Mouse (Mus musculus) layer of hippocampus, adult 8-10 months (tissue): Measurements from ENCODE around the gene Mvk. TPM values are rescaled to one million over a fixed set of nuclear protein-coding genes. Genes with fewer than 3 reads are reported as not detected.
A peak's percentile ranks its signal among the peaks of the same experiment; 100 is the strongest.

Source experiments
- DNase-seq, 2 experiments: peaks; one replicate each; pipeline ENCODE4 v3.0.0; 2022; ENCODE audit warnings: low spot score in 2 of 2
- total RNA-seq, 4 experiments: library from RNA; stranded (reverse); gene quantifications; 2 replicates each; pipeline ENCODE4 v1.2.4; 2022

Gene Mvk
- 10 to 100 TPM; 22.8 to 36.2 (median 31.2) TPM for total RNA-seq

DNA sequence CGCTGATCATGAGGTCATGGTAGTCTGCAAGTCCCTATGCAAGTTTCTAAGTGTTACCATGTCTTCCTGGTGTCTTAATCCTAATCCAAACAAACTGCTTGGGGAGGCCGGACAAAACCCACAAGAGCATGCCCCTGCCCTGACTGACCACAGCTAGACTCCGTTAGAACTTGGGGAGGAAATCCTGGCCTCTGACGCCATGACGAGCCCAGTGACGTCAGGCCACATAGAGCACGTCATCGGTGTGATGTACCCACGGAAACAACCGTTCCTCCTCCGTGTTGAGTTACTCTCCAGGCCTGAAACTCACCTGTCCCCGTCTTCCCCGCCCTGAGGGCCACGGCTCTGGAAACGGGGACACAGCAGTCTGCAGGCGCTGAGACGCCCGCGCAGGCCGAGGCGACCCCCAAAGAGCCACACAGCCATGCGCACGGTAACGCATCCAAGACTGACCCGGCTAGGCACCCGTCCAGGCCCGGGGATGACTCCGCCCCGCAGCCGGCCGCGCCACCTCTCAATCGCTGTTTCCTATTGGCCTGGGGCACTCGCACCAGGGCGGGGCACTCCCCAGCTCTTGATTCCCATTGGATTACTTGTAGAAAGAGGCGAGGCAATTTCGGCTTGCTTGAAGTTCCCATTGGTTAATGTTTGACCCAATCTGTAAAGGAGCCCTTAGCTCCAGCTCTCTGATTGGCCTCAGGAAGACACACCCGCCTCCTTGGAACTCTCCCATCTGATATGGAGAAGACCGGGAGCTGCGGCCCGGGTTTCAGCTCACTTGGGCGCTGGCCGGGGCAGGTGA lies at the start of gene Mvk, which contains the start of gene Mmab:
Gene Mvk, plus strand, starts transcription at position 704 of the 802 bp plus-strand sequence.
Gene Mmab, minus strand, starts transcription at position 495 of the 802 bp plus-strand sequence.
- peak; percentile 98 to 99 for DNase-seq

GRCm38 (mm10) chr5:114406592-114406991 lies 37.5 kb upstream of the Mvk start:
- DNase-seq, result no peak

GRCm38 (mm10) chr5:114407269-114407668 lies 36.8 kb upstream of the Mvk start:
- DNase-seq, result no peak

DNA sequence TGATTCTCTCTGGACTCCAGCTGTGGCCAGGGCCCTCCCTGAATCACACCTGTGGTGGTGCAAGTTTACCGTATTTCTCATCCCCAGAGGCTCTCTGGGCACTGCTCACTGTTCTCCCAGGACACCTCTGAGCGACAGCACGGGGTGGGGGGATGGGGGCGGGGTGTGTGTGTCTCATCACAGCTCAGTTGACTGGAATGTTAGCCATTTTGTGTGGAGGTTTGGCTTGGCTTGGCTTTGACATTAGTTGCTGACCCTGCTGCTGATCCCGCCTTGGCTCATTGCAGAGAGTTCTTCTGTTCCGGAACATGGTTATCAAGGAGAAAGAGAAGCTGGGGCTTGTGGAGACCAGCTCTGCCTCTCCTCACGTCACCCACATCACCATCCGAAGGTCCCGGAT lies 36.3 kb upstream of the Mvk start:
- no peak for DNase-seq

DNA sequence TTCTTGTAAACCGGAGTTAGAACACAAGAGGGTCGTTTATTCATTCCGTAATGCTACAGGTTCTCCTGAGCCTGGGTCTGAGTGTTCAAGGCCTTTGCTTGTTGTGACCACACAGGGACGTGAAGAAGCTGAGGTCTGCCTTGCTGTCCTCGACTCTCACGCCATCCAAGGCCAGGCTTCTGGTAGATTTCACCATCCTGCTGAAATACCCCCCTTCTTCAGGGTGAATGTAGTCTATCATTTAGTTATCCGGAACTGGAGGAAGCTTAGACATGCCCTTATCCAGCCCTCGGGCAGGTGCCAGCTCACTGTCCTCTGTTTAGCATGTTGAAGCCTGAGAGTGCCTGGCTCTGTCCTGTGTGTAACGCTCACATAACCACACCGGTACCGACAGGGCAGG lies 35.2 kb upstream of the Mvk start:
- no peak for DNase-seq

DNA sequence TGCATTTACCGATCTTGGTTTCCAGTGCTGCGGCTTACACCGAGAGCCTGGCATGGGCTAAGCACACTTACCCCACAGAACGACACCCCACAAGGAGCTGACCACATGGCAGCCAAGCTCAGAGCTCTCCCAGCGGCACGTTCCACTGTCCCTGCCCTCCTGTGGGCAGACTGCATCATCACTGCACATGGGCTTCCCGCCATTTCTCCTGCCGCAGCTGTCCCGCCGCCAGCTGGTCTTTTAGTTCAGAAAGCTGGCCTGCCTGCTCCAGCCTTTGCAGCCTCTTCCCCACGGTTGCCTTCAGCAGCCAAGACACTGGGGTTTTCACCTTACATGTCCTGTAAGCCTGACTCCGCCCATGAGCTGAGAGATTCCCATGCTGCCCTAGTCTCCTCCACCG lies 33.6 kb upstream of the Mvk start:
- DNase-seq, result no peak

GRCm38 (mm10) chr5:114412361-114412998 lies 31.6 kb upstream of the Mvk start:
- no peak for DNase-seq

DNA sequence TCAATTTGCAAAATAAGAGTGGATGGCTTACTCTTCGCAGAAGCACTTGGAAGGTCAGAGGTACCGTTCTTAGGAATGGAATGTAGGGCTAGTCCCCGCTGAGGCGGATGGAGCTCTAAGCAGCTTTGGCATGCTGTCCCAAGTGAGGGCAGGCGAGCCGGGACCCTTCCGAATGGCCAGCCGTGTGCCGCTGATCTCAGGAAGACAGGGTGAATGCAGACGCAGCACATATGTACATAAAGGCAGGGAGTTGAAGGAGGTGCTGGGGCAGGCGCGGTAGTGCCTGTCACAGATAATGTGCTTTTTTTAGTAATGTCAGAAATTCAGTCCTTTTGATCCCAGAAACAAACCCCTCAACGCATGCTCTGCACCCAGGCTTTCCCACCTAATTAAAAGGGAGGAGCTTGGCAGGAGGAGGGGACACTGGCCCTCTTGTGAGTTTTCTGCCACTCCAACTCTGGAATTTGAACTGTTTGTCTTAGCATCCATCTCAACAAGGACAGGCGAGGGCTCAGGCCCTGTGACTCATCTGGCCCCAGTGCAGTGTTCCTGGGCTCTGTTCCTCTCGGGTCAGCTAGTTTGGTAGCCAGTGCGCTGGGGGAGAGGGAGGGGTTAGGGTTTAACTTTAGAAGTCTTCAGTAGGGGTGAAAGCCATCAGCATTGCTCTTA lies 30.9 kb upstream of the Mvk start:
- DNase-seq, result no peak

DNA sequence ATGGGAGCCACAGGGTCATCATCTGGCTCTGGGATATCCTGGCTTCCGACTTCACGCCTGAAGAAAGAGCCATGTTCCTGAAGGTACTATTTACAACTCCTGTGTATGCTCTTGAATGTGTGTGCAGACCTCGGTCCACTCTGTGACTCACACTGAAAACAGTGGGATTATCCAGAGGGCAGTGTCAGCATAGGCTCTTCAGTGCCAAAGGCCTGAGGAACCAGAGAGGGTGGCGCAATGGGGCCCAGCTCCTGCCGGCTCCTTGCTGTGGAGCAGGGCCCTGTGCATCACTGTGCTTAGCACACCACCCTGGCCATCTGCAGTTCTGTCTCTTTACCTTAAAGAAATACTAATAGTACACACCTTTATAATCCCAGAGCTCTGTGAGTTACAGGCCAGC lies 28.5 kb upstream of the Mvk start:
- no peak for DNase-seq

GRCm38 (mm10) chr5:114416855-114417254 lies 27.2 kb upstream of the Mvk start:
- DNase-seq, result no peak

GRCm38 (mm10) chr5:114418541-114418940 lies 25.5 kb upstream of the Mvk start:
- no peak for DNase-seq

- DNase-seq, result no peak
Measured at GRCm38 (mm10) chr5:114421561-114422298, 22.3 kb upstream of the Mvk start.

GRCm38 (mm10) chr5:114422591-114422990 lies 21.5 kb upstream of the Mvk start:
- no peak for DNase-seq

DNA sequence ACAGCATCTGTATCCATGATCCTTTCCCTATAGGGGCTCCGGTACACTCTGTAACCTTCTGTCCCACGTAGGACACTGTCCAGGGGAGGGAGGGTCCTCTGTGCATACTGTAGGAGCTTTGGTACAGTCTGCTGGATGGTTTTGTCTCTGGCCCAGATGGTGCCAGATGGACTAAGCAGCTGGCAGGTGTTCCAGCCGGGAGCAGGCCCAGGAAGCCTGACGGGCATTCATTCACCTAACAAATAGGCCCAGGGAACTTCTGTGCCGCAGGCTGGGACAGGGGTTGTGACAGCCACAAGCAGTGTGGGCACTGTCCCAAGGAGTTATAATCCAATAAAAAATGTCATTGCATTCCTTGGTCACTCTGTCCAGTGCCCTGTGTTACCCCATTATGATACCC lies 20.1 kb upstream of the Mvk start:
- DNase-seq, result peak in 1 of 2 experiments; percentile 25

DNA sequence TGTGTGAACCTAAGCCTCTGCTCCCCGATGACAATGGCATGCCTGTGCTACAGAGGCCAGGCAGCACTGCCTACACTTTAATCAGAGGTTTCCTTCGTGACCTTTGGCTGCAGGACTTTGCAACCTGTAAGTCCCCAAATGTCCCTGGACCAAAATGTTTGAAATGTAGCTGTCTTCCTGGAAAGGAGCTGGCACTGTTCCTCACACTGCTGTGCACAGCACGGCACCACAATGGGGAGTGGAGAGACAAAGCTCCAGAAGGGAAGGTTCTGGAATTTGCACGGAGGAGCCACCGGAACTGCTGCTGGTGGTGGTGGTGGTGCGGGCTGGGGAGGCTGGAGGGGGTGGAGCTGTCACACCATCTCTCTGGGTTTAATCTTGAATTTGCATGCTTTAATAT lies 17.3 kb upstream of the Mvk start:
- no peak for DNase-seq

DNA sequence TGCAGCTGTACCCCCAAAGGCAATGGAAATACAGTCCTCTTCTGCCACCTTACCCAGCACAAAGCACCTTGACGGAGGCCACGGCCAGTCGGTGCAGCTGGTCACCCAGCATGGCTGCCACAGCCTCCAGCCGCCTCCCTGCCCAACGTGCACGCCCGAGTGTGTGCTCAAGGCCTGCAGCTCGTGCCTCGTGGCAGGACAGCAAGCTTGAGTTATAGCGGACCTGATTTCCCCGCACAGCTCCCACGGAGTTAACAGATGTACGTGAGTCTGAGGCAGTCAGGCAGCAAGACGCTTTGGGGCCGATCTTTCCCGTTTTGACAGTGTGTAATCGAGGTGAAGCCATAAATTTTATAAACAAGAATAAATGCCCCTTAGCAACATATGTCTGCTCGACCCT lies 15.4 kb upstream of the Mvk start:
- DNase-seq, result no peak

DNA sequence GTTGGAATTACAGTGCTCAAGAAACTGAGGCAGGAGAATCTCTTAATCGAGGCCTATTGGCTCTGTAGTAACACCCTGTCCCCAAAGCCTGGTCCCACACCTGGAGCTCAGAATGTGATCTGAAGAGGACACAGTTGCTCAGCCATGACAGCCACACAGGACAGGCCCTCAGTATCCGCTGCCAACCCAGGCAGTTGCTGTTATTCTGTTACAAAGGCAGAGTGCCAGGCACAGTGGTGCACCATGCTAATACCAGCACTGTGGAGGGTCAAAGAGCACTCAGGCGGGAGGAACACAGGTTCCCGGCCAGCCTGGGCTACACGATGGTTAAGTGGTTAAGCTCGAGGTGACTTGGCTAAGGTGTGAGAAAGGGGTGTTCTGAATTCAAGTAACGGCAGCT lies 14.3 kb upstream of the Mvk start:
- no peak for DNase-seq

DNA sequence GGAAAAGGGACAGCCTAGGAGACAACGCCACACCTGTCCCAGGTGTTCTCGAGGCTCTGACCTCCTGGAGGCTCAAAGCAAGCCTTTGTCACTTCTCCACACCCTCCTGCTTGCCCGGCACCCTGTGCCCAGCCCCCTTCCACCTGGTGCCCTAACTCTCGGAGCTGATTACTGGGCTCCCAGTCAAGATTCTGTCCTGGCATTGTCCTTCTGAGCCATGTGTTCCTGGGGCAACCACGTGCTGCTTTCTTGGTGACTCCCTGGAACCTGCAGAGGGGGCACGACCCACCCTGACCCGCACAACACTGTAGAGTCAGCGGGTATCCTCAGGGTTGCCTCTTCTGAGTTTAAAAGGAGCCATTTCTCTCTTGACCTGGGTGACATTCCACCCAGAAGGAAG lies 9.7 kb upstream of the Mvk start:
- no peak for DNase-seq

DNA sequence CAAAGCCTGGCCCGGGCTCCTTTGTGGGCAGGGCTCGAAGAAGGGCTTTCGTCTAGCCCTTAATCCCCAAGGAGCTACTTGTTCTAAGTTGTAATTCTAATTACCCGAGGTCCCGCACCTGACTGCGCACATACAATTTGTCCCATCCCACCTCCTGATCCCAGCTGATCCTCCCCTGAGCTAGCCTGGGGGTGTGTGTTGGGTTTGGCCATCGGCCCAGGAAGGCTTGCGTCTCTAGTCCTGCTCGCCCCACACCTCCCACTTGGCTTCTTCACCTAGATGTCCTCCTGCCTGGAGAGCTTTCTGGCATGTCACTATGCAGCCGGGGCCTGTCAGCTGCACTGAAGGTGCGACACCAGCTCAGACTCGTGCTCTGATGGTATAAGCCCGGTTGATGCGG lies 8.5 kb upstream of the Mvk start:
- DNase-seq, result no peak

DNA sequence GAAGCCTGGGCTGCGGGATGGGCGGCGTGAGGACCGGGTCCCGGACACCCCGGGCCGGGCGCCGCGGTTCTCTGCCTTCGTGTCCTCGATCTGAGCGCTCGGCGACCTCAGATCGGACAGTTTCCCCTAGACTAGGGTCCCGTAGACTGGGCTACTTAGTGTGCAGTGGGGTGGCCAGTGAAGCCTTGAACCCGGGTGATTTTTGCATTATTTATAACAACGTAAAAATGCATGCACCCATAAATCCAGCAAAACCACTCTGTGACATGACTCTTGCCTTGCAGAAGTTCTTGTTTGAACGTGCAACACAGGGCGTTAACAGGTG lies 261 bp downstream of the Mvk start:
- DNase-seq, result no peak

DNA sequence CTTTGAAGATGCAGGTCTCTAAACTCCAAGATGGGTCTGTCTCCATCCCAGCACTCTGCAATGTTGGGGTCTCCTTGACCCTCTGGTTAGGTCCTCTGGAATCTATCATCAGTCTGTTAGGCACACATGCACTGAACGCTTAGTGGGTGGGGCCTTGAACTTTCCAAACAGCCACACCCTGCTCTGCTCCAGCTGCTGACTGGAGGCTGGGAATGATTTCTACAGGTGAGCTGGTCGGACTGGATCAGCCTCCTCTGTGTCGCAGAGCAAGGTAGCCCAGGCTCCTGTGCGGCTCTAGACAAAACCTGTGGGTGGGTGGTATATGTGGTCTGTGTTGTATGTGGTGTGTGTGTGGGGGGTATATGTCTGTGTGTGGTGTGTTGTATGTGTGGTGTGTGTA lies 4.9 kb downstream of the Mvk start:
- no peak for DNase-seq

DNA sequence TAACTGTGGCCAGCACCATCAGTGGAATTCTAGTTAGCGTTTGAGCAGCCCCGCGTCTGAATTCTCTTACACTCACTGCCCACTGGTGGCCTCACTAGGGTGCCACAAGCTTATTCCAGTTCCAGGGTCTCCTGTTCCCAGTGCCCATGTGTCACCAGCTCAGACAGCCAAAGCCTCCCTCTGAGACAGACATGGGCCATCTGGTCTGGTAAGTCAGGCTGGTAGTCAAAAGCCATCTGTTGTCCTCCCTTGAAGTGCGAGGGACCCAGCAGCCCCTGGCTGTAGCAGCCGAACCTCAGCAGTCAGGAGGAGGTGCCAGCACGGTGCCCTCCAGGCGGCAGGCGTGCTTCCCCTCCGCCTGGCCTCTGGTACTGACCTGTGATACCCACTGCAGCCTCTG lies 12.2 kb downstream of the Mvk start:
- no peak for DNase-seq
